Mouse (Mus musculus) limb, embryonic 12.5 days (tissue): Measurements from ENCODE around the gene Capn2. TPM values are rescaled to one million over a fixed set of nuclear protein-coding genes. Genes with fewer than 3 reads are reported as not detected.
A peak's percentile ranks its signal among the peaks of the same experiment; 100 is the strongest.

ENCODE experiments used
- ATAC-seq: fragments of 200-750 bp; cut with Nextera tagmentation; 2 replicates; pipeline ENCODE4 v1.8.0; 2017; ENCODE audit warnings: low read depth, moderate TSS enrichment; ENCODE audit not compliant: insufficient number of reproducible peaks, insufficient read depth, low FRiP score, low TSS enrichment
- H3K27ac ChIP-seq: fragments of 300-500 bp; sonication (generic); 2 replicates; pipeline ENCODE4 v1.5.1; 2016; ENCODE audit warnings: mild to moderate bottlenecking, moderate library complexity
- H3K27me3 ChIP-seq: fragments of 300-500 bp; sonication (generic); 2 replicates; pipeline ENCODE4 v1.6.1; 2016; ENCODE audit warnings: mild to moderate bottlenecking, moderate library complexity
- H3K36me3 ChIP-seq: fragments of 300-500 bp; sonication (generic); 2 replicates; pipeline ENCODE4 v1.6.1; 2016; ENCODE audit warnings: mild to moderate bottlenecking, moderate library complexity
- H3K4me1 ChIP-seq: fragments of 300-500 bp; sonication (generic); replicated peaks from 2 replicates; pipeline ENCODE4 v1.6.1; 2016
- H3K4me2 ChIP-seq: fragments of 300-500 bp; sonication (generic); 2 replicates; pipeline ENCODE4 v1.6.1; 2016; ENCODE audit warnings: mild to moderate bottlenecking, moderate library complexity
- H3K4me3 ChIP-seq: fragments of 300-500 bp; sonication (generic); replicated peaks from 2 replicates; pipeline ENCODE4 v1.5.1; 2016; ENCODE audit warnings: mild to moderate bottlenecking
- H3K9ac ChIP-seq: fragments of 300-500 bp; sonication (generic); replicated peaks from 2 replicates; pipeline ENCODE4 v1.6.1; 2016; ENCODE audit warnings: mild to moderate bottlenecking, moderate library complexity
- H3K9me3 ChIP-seq: fragments of 300-500 bp; sonication (generic); 2 replicates; pipeline ENCODE4 v1.6.1; 2016; ENCODE audit warnings: mild to moderate bottlenecking, moderate library complexity
- WGBS: fragments of 180-500 bp; shearing (Covaris S2); methylation state at CpG from one replicate; pipeline ENCODE4 v1.1.7; 2016; 5-methylcytosine and 5-hydroxymethylcytosine counted together
- polyA plus RNA-seq: library from polyadenylated mRNA; unstranded; fragments of >200 nt; fragmentation: Nextera tagmentation; extraction: Ambion mirVana; gene quantifications from 2 replicates; pipeline ENCODE4 v1.2.1, GENCODE M21; 2016

The Capn2 gene
- polyA plus RNA-seq, 1 experiment from 2014 or later, result 134 TPM

DNA sequence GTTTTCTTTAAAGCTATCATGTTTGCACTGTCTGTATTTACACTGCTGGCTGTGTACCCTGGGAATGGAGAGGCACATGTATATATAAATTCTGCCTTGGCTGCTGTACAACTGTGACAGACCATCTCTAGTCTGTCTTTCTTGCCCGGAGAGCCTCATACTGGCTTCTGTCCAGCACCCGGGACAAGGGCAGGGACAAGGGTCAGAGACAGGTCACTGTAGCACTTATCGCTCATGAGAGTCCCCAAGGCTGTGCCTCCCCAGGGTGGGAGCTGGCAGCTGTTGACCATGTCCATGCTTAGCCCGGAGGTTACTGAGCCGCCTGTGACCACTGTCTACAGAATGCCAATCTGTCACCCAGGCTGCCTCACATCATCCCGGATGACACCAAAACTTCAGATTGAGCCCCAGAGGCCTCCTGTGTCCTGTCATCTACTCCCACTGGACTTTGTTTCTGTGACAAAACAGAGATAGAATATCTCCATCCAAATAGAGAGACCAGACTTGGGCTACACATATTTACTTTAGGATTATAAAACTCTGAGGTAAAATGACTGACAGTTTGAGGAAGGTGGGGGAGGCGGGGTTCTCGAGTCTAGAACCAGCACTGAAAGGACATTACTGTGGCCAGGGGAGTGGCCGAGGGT, 17.8 kb downstream of the Capn2 start:
- Histone ChIP-seq H3K36me3 (peaks cover 35% of the 10 kb centered on the region; the same call in 1 of the 2 replicates), H3K27me3 (no peaks in the 10 kb centered on the region), H3K9ac (no peak overlapping the region), H3K9me3 (no peaks in the 10 kb centered on the region), H3K4me3 (no peak overlapping the region), H3K4me2 (no peak overlapping the region), H3K27ac (no peak overlapping the region), H3K4me1 (peaks cover 32% of the 10 kb centered on the region)
- whole genome bisulfite sequencing, result 80% methylated on average over 9 of the region's 9 CpGs
- no peak for ATAC-seq

DNA sequence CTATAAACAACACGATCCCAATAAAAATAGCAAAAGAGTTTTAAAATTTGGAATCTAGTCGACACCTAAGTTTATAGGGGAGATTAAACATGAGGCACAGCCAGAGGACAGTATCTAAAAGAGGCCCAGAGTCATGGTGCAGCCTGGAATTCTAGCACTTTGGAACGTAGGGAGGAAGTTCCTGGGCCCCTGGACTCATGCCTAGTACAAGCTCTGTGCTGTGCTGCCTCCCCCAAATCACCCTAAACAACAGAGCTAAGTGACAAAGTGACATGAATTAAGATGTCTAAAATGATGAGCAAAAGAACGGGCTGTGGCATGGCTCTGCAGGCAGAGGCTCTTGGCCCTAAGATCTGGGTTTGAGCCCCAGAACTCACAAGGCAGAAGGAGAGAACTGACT, 19.7 kb downstream of the Capn2 start:
- H3K4me1 ChIP-seq, result peaks cover 31% of the 10 kb centered on the region
- WGBS, result 49% methylated on average over 4 of the region's 4 CpGs
- H3K27me3 ChIP-seq, result no peaks in the 10 kb centered on the region
- no peak overlapping the region for H3K27ac ChIP-seq
- H3K9ac ChIP-seq, result no peak overlapping the region
- no peak overlapping the region for H3K4me3 ChIP-seq
- peaks cover 38% of the 10 kb centered on the region; the same call in 1 of the 2 replicates for H3K36me3 ChIP-seq
- H3K4me2 ChIP-seq, result no peak overlapping the region
- H3K9me3 ChIP-seq, result no peaks in the 10 kb centered on the region
- ATAC-seq, result no peak

DNA sequence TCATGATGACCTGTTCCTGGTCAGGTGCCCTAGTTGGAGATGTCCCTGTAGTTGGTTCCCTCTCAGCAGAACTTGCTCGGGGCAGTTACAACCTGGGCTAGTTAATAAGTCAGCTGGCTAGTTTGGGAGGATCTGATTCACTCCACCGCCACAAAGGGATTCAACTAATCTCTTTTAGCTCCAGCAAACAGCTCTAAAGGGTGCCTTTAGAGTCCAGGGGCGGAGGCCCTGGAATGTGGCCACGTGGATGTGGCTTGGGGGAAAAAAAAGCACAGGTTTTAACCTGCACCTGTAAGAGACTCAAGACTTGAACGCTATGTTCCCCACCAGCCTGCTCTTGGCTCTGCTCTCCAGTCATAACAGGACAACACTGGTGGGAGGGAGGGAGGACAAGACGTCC, 20.7 kb downstream of the Capn2 start:
- WGBS, result 65% methylated on average over 6 of the region's 6 CpGs
- Histone ChIP-seq H3K4me2 (no peak overlapping the region), H3K36me3 (peaks cover 43% of the 10 kb centered on the region; the same call in 1 of the 2 replicates), H3K27me3 (no peaks in the 10 kb centered on the region), H3K4me1 (peaks cover 31% of the 10 kb centered on the region), H3K4me3 (no peak overlapping the region), H3K27ac (no peak overlapping the region), H3K9ac (no peak overlapping the region), H3K9me3 (no peaks in the 10 kb centered on the region)
- no peak for ATAC-seq

DNA sequence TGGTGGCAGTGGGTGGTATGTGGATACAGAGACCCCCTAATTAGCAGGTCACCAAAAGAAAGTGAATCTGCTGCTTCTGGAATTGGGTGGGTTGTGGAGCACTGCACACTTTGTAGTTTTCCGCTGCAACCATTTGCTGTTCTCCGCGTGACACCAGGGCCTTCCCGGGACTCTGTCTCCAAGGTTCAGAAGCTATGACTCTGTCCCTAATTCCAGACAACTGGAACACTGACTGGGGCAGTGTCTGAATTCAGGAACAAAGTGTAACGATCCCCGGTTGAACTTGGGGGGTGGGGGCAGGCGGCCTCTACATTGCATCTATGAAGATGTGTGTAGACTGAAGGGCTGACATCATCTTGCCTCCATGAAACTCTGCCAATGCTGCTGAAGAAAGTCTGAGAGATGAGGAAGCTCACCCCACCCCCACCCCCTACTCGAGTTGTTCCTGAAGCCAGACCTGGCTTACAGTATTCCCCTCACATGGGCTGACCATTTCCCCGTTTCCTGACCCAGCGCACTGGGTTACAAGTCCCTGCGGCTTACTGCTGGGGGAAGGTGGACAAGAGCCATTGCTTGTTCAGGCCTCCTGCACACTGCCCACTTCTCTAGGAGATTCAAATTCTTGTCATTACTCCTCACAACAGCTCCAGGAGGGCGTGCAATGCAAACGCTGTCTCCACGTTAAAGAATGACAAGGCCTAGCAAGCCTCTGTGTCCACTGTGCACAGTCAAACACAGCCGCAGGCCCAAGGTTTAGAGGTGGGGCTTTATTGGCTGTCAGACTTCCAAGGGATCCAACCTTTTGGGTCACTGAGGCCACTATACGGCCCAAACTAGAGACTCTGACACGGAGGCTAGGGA, 22.9 kb downstream of the Capn2 start:
- no peak overlapping the region for H3K27ac ChIP-seq
- no peak for ATAC-seq
- WGBS, result 72% methylated on average over 17 of the region's 17 CpGs
- peaks cover 42% of the 10 kb centered on the region for H3K36me3 ChIP-seq
- no peak overlapping the region for H3K4me2 ChIP-seq
- H3K9me3 ChIP-seq, result no peaks in the 10 kb centered on the region
- H3K9ac ChIP-seq, result no peak overlapping the region
- no peaks in the 10 kb centered on the region for H3K27me3 ChIP-seq
- no peak overlapping the region for H3K4me3 ChIP-seq
- peaks cover 36% of the 10 kb centered on the region for H3K4me1 ChIP-seq

DNA sequence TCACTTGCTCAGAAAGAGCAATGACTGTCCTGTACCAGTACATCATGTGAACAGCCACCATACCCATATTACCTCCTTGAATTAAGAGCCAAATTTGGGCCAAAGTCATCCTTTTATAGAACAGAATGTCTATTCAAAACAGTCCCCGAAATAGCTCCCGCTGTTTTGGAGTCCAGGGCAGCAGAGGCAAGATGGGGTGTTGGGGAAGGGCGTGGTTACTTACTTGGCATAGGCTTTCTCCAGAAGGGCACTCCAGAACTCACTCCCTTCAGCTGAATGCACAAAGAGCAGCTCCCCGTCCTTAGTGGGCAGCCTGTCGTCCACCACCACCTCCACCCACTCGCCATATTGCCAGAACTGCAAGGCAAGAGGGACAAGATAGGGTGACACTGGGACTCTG, 25.6 kb downstream of the Capn2 start:
- no peak for ATAC-seq
- no peak overlapping the region for H3K9ac ChIP-seq
- H3K4me1 ChIP-seq, result peaks cover 26% of the 10 kb centered on the region
- no peak overlapping the region for H3K27ac ChIP-seq
- WGBS, result 84% methylated on average over 6 of the region's 6 CpGs
- no peak overlapping the region for H3K4me3 ChIP-seq
- peaks cover 59% of the 10 kb centered on the region for H3K36me3 ChIP-seq
- no peaks in the 10 kb centered on the region for H3K27me3 ChIP-seq
- H3K9me3 ChIP-seq, result no peaks in the 10 kb centered on the region
- no peak overlapping the region for H3K4me2 ChIP-seq

DNA sequence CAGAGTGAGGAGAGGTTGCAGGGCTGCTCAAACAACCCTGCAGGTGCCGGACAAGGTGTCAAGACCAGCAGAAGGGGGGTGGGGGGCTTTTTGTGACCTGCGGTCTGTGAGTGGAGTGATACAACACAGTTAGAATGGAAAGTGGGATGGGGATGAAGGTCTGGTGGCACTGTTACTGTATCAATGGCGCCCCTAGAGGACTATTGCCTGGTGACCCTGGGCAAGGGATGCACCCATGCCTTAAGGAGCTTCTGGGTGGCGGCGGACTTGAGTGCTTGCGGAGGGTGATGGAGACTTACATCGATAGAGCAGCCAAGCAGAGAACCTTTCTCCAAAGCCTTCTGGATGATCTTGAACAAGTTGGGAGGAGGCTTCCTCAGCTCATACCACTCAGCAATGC, 26.8 kb downstream of the Capn2 start:
- H3K9ac ChIP-seq, result no peak overlapping the region
- peak overlapping the region; percentile 57; the same call in 1 of the 2 replicates for H3K4me2 ChIP-seq
- 79% methylated on average over 7 of the region's 7 CpGs for WGBS
- H3K27ac ChIP-seq, result no peak overlapping the region
- no peak for ATAC-seq
- H3K27me3 ChIP-seq, result no peaks in the 10 kb centered on the region
- peaks cover 70% of the 10 kb centered on the region for H3K36me3 ChIP-seq
- H3K4me1 ChIP-seq, result peaks cover 18% of the 10 kb centered on the region
- H3K9me3 ChIP-seq, result no peaks in the 10 kb centered on the region
- H3K4me3 ChIP-seq, result no peak overlapping the region

DNA sequence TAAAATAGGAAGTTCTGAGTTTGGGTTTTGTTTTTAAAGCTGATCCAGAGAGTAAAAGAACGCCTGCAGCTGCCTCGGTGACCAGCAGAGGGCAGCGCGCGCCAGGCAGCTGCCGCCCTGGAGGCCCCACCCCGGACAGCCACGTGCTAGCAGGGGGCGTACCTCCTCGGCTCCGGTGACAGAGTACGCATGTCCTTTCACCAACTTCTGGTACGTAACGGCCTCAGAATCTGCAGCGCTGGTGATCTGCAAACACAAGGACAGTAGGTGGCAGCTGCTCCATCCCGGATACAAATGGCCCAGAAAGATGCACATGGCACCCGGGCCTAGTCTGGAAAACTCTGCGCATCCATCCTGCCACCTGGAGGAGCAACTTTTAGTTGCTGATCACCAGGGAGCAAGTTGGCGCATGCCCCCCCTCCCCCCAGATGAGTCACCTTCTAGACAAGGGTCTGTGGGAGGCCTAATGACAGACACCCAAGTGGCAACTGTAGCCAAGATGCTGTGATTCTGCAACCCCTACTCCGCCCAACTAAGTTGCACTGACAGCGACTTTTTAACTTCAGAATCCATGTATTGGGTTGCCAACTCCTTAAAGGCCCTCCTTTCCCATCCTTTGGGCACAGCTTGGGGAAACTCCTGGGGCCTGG, 27.5 kb downstream of the Capn2 start:
- peak; percentile 87 for ATAC-seq
- peak overlapping the region; percentile 24 for H3K4me3 ChIP-seq
- peak overlapping the region; percentile 57 for H3K4me2 ChIP-seq
- peaks cover 76% of the 10 kb centered on the region for H3K36me3 ChIP-seq
- WGBS, result 11% methylated on average over 21 of the region's 21 CpGs
- H3K27me3 ChIP-seq, result no peaks in the 10 kb centered on the region
- no peak overlapping the region for H3K9ac ChIP-seq
- H3K27ac ChIP-seq, result 0 out of 2 replicates have a peak overlapping the region, but pooled peaks have one; percentile 4
- peaks cover 14% of the 10 kb centered on the region for H3K4me1 ChIP-seq
- no peaks in the 10 kb centered on the region for H3K9me3 ChIP-seq

DNA sequence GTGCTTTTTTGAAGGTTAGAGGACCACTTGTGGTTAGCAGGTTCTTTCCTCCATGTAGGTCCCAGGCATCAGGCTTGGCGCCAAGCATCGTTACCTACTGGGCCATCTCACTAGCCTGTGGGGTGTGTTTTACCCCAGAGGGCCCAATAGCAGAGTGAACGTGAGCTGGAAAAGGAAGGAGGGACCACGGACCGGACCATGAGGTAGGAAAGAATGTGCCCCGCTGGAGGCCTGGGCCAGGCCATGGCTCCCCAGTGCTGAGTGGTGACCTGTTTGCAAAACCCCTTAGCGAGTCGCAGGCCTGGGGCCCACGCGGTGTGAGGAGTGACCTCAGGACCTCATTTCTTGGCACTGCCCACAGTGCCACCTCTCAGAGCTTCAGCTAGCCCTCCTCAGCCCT, 28.9 kb downstream of the Capn2 start:
- Histone ChIP-seq H3K4me1 (0 out of 2 replicates have a peak, but pooled peaks cover 5% of the 10 kb centered on the region), H3K36me3 (peaks cover 83% of the 10 kb centered on the region), H3K4me3 (no peak overlapping the region), H3K27ac (no peak overlapping the region), H3K9me3 (no peaks in the 10 kb centered on the region), H3K27me3 (no peaks in the 10 kb centered on the region), H3K4me2 (no peak overlapping the region), H3K9ac (no peak overlapping the region)
- ATAC-seq, result no peak
- WGBS, result 93% methylated on average over 10 of the region's 10 CpGs

DNA sequence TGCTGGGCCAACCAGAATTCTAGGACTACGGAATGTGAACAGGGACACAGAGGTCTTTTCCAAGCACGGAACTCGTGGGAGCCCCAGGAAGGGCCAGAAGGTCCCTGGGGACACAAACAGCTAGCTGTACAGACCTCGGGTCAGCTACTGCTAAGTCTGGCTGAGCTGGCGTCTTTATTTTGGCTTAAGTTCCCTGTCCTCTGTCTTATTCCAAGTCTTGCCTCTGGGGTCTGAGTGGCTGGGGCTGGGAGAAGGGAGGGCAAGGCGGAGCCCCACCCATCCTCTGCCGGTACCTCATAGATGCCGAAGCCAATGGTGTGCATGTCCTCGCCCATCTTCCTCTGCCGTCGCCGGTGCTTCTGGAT, 33.5 kb downstream of the Capn2 start:
- H3K36me3 ChIP-seq, result peaks cover 98% of the 10 kb centered on the region
- 94% methylated on average over 12 of the region's 12 CpGs for WGBS
- ATAC-seq, result no peak

DNA sequence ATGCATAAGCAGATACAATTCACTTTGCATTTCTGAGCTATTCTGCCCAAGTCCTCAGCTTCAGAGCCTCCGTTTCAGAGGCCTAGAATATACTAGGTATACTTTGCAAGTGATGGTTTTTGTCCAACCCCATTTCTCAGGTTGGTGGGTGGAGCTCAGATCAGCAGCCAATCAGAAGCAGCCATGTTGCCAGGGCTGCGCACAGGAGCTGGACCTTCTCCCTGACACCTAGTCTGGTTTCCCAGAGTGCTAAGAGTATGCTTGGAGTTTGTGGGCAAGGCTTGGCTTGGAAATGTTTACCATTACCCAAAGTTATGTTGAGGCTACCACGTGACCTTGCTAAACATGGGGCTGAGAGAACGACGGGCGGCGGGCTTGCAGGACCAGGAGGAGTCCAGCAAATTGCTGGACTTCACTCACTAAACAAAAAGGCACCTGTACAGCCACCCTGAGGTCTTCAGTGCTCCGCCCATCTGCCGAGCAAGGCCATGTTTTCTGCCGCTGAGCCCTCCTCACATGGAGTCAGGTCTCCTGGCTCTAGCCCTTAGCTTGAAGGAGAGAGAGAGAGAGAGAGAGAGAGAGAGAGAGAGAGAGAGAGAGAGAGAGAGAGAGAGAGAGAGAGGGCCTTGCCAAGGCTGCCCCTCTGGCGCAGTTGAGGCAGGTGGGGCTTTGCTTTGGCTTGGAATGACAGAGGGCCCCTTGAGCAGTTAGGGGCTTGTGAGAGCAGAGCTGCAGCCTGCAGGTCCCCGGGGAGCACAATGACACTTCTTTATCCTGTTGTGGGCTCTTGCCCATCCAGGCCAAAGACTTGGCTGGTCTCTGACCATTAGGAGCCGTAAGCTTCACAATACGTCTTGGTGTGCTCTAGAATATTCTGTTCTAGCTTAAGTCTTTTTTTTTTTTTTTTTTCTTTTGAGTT, 34.2 kb downstream of the Capn2 start:
- H3K36me3 ChIP-seq, result peaks cover 98% of the 10 kb centered on the region

More for the DNA sequence above, 33.5 kb downstream of the Capn2 start:
- Histone ChIP-seq H3K4me1 (no peaks in the 10 kb centered on the region), H3K27ac (no peak overlapping the region), H3K9ac (no peak overlapping the region), H3K9me3 (no peaks in the 10 kb centered on the region), H3K4me2 (no peak overlapping the region), H3K4me3 (no peak overlapping the region), H3K27me3 (no peaks in the 10 kb centered on the region)

More for the DNA sequence above, 34.2 kb downstream of the Capn2 start:
- Histone ChIP-seq H3K9ac (no peak overlapping the region), H3K9me3 (no peaks in the 10 kb centered on the region), H3K4me2 (no peak overlapping the region), H3K27me3 (no peaks in the 10 kb centered on the region), H3K4me3 (no peak overlapping the region), H3K4me1 (no peaks in the 10 kb centered on the region), H3K27ac (no peak overlapping the region)
- ATAC-seq, result no peak
- 92% methylated on average over 14 of the region's 14 CpGs for whole genome bisulfite sequencing
